Mouse (Mus musculus): Measurements from ENCODE around the gene Apol11b. TPM values are rescaled to one million over a fixed set of nuclear protein-coding genes. Genes with fewer than 3 reads are reported as not detected.

Gene Apol11b
- not detected for polyA plus RNA-seq (2014; fragmentation: Illumina TruSeq; extraction: RNeasy Lipid Tissue Mini Kit (QIAGEN cat#74804); ENCODE audit: insufficient read depth, low read depth, low replicate concordance)

GRCm38 (mm10) chr15:77643176-77643575 lies at the start of gene Apol11b:
Gene Apol11b, minus strand, starts transcription at chr15:77643286.

GRCm38 (mm10) chr15:77598958-77599357 lies 44.1 kb downstream of the Apol11b start, which contains the start of gene Gm36245:
Gene Gm36245, plus strand, starts transcription at chr15:77599258.

GRCm38 (mm10) chr15:77595961-77596360 lies 47.1 kb downstream of the Apol11b start, which contains the start of gene Apol10b:
Gene Apol10b, minus strand, starts transcription at chr15:77596125.

Other genes with a start within 250 kb of the Apol11b start
- 0.37 TPM for gene Apol7a, start 244.2 kb downstream of the Apol11b start, polyA plus RNA-seq (2014; fragmentation: Illumina TruSeq; extraction: RNeasy Lipid Tissue Mini Kit (QIAGEN cat#74804); ENCODE audit: insufficient read depth, low read depth, low replicate concordance)
- gene Apol9a, start 232.2 kb downstream of the Apol11b start, polyA plus RNA-seq (2014; fragmentation: Illumina TruSeq; extraction: RNeasy Lipid Tissue Mini Kit (QIAGEN cat#74804); ENCODE audit: insufficient read depth, low read depth, low replicate concordance): 3.4 TPM
- not detected for gene Apol7b, start 195.8 kb downstream of the Apol11b start, polyA plus RNA-seq (2014; fragmentation: Illumina TruSeq; extraction: RNeasy Lipid Tissue Mini Kit (QIAGEN cat#74804); ENCODE audit: insufficient read depth, low read depth, low replicate concordance)
- not detected for gene Apol10a, start 166.2 kb downstream of the Apol11b start, polyA plus RNA-seq (2014; fragmentation: Illumina TruSeq; extraction: RNeasy Lipid Tissue Mini Kit (QIAGEN cat#74804); ENCODE audit: insufficient read depth, low read depth, low replicate concordance)
- not detected for gene Apol11a, start 135.0 kb downstream of the Apol11b start, polyA plus RNA-seq (2014; fragmentation: Illumina TruSeq; extraction: RNeasy Lipid Tissue Mini Kit (QIAGEN cat#74804); ENCODE audit: insufficient read depth, low read depth, low replicate concordance)
- 1.2 TPM for gene Apol7c, start 110.0 kb downstream of the Apol11b start, polyA plus RNA-seq (2014; fragmentation: Illumina TruSeq; extraction: RNeasy Lipid Tissue Mini Kit (QIAGEN cat#74804); ENCODE audit: insufficient read depth, low read depth, low replicate concordance)
- not detected for gene 1700025B11Rik, start 81.4 kb downstream of the Apol11b start, polyA plus RNA-seq (2014; fragmentation: Illumina TruSeq; extraction: RNeasy Lipid Tissue Mini Kit (QIAGEN cat#74804); ENCODE audit: insufficient read depth, low read depth, low replicate concordance)
- 2.4 TPM for gene Apol10b, start 47.2 kb downstream of the Apol11b start, polyA plus RNA-seq (2014; fragmentation: Illumina TruSeq; extraction: RNeasy Lipid Tissue Mini Kit (QIAGEN cat#74804); ENCODE audit: insufficient read depth, low read depth, low replicate concordance)
- gene Gm36245, start 44.0 kb downstream of the Apol11b start, polyA plus RNA-seq (2014; fragmentation: Illumina TruSeq; extraction: RNeasy Lipid Tissue Mini Kit (QIAGEN cat#74804); ENCODE audit: insufficient read depth, low read depth, low replicate concordance): not detected
- gene Apol7e, start 55.6 kb upstream of the Apol11b start, polyA plus RNA-seq (2014; fragmentation: Illumina TruSeq; extraction: RNeasy Lipid Tissue Mini Kit (QIAGEN cat#74804); ENCODE audit: insufficient read depth, low read depth, low replicate concordance): 1.9 TPM
- gene Apol9b, start 85.8 kb upstream of the Apol11b start, polyA plus RNA-seq (2014; fragmentation: Illumina TruSeq; extraction: RNeasy Lipid Tissue Mini Kit (QIAGEN cat#74804); ENCODE audit: insufficient read depth, low read depth, low replicate concordance): 3.7 TPM
- not detected for gene Apol8, start 113.7 kb upstream of the Apol11b start, polyA plus RNA-seq (2014; fragmentation: Illumina TruSeq; extraction: RNeasy Lipid Tissue Mini Kit (QIAGEN cat#74804); ENCODE audit: insufficient read depth, low read depth, low replicate concordance)
- 64.4 TPM for gene Myh9, start 198.9 kb upstream of the Apol11b start, polyA plus RNA-seq (2014; fragmentation: Illumina TruSeq; extraction: RNeasy Lipid Tissue Mini Kit (QIAGEN cat#74804); ENCODE audit: insufficient read depth, low read depth, low replicate concordance)